Mouse (Mus musculus) layer of hippocampus, adult 9-11 months (tissue): ENCODE results near the gene Chst3.
A peak's percentile ranks its signal among the peaks of the same experiment; 100 is the strongest.
"Not testable (repeated sequence)": the region's sequence is repeated elsewhere in the genome, so short reads cannot be mapped to it uniquely, and the experiment has no call there.

Experiments used
- DNase-seq: peaks from one replicate; pipeline ENCODE4 v3.0.0; 2022

Chst3 gene

DNA sequence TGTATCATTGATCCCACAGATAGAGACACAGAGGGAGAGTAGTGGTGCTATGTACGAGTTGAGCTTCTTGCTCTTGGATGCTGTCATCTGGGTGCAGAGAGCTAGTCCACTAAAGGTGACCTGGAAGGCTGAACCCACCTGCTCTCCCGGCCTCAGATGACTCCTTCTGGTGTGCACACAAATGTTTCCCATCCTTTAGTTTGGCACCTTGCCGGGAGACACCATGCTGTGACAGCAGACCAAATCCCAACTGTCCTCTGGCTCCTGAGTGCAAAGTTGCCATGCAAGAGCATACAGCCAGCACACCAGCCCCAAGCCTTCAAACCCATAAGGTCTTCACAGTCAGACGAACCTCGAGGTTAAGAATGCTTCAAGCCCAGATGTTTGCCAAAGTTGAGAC, 22.1 kb downstream of the Chst3 start:
- no peak for DNase-seq

DNA sequence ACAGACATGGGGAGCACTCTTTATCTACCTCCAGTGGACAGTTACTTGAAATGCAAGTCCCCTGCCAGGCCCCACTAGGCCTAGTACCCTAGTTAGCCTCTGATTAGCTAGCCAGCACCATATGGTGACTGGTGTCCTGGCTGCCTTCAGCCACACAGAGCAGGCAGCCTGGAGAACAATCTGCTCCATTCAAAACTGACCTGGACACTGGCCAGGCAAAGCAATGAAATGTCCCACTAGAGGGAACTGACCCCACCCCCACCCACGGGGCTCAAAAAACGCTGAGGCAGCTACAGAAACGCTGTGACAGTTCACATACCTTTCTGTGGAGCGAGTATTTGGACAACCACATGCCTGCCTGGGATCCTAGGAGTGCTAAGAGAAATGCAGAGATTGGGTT, 24.0 kb downstream of the Chst3 start:
- peak; percentile 67 for DNase-seq

DNA sequence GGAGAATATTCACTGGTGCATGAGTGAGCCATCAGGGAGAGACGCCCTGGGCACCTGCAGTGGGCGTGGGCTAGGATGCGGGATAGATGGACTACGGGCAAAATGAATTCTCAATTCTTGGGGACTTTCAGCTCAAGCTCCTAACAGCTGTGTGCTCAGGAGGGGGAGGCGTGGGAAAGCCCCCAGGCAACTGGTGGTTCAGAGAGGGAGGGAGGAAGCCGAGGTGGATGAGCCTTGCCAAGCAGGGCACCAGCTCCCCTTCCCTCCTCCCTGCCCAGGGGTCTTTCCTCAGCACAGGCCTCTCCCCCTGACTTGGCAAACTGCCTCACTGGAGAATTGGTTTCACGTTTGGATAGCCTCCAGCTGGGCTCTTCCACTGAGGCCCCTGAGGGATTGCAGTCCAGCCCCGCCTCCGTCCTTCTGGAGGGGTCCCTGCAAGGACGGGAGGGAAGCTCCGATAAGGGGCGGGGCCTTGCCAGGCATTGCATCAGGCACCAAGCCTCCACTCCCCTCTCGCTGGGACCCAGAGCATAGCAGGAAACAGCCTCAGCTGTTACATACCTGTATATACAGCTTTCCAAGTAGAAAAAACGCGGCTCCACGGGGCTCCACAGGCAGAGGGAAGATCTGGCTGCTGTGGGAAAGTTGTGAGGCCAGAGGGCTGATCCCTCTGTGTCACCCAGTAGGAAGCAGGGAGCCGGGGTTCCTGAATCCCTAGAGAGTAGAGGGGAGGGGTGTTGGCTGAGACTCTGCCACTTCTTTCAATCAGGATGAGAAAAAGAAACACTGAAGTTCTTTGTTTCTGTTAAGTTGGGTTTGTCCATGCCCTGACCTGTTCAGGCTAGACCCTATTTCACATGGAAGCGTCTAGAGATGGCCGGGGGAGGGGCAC, 25.3 kb downstream of the Chst3 start:
- DNase-seq, result no peak

DNA sequence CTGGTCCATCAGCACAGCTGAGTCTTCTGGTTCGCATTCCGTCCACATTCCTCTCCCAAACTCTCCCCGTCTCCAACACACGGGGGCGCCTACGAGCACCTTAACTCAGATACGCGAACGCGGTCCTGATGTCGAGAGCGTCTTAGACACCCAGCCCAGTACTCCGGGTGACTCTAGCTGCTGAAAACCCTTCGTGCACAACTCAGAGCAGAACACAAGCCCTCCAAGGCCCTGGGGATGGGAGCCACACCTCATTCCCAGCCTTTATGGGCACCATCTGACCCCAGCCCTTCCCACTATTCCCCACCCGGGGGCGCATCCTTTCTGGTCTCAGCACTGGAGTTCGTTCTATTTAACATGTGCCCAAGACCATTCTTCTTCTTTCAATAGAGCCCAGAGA, 27.3 kb downstream of the Chst3 start:
- peak; percentile 76 for DNase-seq

DNA sequence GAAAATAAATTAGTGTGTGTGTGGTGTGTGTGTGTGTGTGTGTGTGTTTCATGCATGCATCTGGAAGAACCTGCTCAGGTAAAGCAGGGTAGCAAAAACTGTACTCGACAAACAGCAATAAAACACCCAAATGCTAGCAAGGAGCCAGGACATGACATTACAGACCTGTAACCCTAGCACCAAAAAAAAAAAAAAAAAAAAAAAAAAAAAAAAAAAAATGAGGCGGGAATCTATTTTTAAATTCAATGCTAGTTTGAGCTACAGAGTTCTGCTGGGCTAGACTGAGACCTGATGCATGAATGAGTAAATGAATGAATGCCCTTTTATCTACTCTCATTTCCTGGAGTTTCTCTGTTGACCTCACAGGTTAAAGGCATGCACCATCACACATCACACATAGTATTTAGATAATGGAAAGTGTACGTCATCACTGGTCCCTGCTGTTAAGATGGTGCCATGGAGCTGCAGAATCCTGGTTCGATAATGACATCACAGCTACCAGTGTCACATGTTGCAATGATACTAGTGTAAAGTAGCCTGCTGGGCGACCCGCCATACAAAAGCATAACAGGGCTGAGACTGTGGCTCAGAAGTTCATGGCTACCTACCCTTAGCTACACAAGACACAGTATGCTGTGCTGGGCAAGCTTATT, 29.4 kb downstream of the Chst3 start:
- no peak for DNase-seq

DNA sequence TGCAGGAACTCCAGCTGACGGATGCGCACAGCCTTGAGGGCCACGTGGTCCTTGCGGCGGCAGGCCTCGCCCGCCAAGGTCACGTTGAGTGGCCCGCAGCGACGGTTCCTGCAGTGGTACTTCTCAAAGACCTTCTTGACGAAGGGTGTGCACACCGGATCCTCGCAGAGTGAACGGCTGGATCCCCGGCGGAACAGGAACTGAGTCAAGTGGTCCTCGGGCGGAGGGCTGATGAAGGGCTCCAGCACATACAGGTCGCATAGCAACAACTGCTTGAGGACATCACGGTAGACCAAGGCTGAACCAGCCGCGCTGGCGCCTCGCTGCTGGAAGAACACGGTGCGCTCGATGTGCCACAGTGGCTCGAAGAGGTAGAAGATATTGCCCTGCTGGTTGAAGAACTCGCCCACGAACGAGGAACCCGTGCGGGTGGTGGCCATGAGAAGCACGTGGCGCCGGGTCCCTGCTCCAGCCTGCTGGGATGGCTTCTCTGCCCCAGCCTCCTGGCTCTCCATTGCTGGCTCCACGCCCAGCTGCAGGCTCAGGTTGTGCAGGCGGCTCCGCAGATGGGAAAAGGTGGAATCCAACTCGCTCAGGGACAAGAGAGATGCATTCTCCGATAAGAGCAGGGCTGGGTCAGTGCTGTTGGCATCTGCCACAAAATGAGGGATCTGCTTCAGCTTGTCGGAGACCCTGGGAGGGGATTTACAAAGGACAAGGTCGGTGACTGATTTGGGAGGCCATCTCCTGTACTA, 32.7 kb downstream of the Chst3 start:
- DNase-seq, result no peak

DNA sequence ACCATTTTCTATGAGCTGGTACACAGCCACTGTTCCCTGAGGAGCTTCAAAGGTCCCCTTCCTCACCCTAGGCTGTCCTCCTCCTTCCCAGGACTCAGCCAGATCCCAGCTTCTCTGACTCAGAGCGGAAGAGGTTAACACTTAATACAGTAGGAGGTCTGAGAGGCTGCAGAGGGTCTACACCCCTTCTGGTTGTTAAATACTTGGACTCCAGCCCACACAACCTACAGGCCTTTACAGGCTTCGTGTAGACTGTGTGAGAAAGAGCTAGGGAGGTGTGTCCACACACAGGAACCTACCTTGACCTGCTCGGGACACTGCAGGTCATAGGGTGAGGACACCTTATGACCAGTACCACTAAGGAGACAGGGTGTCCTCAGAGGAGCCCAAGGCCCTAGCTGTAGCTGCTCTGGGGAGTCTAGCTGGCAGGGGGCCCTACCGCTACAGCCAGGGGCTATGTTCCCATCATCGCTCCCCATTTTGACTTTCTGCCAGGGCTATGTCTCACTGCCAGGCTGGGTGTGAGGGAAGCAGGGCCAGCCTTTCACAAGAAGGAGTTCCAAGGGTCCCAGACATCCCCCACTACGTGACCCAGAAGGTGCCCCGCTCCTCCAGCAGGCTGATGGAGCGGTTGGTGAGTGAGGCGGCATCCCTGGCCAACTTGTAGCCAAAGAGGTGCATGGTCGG, 33.9 kb downstream of the Chst3 start:
- no peak for DNase-seq

DNA sequence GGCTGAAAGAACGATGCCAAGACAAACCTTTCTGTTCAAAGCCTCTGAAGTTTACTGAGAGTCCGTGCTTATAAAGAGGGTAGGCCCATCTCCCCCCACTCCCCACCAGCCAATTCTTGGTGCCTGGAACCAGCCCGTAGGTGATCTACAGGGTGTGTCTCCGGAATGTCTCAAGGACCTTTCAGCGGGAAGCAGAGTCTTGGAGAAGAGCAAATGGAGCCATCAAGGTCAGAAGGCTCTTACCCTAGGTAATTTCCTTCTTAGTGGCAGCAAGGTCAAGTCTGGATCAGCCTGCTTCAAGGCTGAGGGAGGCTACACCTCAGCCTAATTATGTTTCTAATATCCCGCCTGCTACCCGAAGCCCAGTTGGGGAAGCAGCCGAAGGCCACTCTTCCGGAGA, 43.8 kb downstream of the Chst3 start:
- DNase-seq, result not testable (repeated sequence)

DNA sequence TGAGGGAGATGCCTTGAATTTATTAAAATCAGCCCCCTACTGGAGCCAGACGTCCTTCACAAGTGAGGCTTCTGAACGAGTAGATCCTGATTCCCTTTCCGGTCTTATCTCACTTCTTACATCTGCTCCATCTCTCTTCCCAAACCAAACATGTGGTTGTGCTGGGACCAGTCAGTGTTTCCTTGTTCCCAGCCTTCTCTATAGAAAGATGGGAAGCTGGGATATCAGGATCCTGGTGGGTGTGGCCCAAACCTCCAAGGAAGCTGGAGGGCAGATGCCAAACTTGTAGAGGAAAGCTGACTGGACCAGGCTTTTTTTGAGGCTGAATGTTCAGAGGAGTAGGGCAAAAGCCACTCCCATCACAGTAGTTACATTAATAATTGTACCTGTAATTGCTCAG, 44.6 kb downstream of the Chst3 start:
- no peak for DNase-seq

DNA sequence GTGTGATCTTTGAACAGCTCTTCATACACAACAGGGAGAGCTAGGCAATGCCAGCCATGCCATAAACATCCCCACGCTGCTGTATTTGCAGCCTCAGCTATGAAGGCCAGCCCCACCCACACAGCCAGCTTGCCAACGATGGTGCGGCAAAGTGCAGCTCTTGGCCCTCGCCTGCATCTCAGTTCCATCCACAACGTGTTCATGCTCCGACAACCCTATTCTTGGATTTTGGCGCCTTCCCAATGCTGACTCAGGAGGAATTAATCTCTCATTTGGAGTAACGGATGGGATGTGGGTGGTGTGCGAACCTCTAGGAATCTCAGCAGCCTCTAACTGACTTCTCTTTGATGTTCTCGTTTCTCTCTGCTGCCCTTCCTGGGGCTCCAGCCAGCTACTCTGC, 46.0 kb downstream of the Chst3 start:
- peak; percentile 92 for DNase-seq

DNA sequence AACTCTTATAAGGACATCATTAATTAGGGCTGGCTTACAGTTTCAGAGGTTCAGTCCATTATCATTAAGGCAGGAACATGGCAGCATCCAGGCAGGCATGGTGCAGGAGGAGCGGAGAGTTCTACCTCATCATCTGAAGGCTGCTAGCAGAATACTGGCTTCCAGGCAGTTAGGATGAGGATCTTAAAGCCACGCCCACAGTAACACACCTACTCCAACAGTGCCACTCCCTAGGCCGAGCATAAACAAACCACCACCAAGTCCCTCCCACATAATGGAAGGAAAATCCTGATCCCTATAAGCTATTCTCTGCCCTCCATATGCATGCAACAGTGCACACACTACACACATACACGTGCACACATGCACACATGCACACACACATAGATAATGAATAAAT, 46.8 kb downstream of the Chst3 start:
- DNase-seq, result no peak

DNA sequence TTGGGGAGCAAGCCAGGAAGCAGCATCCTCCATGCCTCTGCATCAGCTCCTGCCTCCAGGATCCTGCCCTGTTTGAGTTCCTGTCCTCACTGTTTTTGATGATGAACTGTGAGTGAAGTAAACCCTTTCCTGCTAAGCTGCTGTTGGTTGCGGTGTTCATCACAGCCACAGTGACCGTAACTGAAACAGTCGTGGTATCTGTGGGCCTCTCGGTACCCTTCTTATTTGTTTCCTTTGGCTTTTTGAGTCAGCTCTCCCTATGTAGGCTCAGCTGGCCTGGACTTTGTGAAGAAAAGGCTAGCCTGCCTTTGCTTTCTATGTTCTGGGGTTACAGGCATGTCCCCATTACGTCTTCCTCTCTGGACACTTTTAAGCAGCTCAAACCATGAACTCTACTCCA, 47.7 kb downstream of the Chst3 start:
- DNase-seq, result no peak

DNA sequence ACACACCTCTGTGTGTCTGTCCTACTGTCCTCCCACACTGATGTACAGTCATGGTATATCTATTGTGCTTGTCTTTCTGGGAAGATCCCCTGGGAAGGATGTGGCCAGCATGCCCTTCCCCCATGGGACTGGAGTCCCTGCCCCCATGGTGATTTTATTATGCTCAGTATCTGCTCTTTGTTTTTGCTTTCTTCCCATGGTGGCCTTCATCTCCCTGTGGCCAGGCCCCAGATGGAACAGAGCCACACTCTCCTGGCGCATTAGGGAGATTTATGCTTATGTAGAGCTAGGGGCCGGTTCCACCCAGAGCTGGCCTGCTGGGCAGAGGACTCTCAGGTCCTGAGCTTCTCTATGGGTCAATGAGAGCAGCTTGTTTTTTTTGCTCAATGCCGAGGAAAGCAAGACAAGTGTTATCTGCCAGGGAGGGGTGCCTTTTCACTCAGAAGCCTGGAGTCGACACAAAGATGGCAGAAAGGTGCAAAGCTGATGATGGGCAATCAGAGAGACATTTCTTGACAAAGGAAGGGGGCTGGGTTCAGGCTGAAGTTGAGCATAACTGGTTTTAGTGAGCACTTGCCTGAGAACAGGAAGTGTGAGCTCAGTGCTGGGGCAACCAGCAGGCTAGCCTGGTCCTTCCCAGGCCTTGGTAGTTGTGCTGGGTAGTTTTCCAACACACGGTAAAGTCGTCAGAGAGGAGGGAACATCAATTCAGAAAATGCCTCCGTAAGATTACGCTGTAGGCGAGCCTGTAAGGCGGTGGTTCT, 48.6 kb downstream of the Chst3 start:
- no peak for DNase-seq

DNA sequence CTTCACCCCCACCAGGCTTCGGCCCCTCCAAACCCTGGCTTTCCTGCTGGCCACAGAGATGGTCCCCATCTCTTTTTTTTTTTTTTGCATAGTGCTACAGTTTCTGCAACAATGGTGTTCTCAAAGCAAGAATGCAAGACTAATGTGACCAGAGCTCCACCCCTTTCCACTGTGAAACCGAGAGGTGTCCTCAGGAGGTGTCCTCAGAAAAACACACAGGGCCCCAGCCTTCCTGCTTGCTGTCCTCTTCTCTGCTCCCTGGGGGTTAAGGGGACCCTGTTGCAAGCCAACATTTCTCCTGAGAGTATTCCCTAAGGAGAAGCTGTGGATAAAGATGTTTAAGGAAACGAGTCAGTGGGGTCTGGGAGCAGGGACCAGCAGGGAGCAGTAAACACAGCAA, 50.1 kb downstream of the Chst3 start:
- no peak for DNase-seq

DNA sequence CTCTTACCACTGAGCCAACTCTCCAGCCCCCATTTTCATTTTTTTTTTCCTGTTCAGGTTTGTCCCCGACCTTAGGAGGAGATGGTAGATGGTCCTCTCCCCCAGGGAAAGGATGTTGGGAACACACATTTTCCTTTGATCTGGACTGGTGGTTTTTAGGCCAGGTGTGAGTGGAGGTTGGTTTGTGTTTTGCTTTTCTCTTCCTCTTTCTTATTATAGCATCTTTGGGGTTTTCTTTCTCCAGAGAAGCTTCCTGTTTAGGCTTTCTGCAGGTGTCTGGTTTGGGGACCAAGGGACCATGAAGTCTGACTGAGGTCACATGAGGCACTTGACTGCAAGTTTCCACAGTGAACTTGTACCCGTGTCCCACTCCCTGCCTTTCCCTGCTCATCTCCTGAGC, 50.8 kb downstream of the Chst3 start:
- DNase-seq, result no peak

DNA sequence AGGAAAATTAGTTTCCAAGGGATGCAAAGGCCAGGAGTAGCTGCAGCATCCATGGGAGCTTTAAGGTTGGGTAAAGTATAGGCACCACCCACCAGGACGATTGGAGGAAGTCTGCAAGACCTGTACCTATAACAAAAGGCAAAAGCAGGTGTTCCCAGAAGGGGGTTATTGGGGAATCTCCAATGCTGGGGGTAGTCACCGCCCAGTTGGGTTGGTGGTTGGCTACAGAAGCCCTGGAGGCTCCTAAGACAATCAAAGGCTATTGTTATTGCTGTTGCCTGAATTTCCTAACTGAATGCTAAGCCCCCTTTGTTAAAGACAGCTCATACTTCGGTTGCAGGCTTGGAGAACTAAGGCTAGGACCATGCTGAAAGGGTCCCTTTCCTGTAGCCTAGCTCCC, 53.0 kb downstream of the Chst3 start:
- no peak for DNase-seq

DNA sequence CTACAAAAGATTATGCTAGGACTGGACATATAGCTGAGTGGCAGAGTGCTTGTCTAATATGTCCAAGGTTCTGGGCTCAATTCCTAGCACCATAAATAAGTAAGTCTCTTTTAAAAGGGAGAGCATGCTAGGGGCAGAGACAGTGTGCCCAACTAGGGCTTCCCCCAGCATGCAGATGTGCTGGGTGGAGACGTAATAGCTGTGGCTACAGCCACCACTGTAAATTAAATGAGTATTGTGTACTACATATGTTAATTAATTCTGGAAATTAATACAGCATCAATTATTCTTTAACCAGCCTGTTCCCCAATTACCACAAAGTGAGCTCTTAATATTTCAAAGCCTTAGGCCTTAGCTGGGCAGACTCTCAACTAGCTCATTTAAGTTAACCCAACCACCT, 54.2 kb downstream of the Chst3 start:
- no peak for DNase-seq

DNA sequence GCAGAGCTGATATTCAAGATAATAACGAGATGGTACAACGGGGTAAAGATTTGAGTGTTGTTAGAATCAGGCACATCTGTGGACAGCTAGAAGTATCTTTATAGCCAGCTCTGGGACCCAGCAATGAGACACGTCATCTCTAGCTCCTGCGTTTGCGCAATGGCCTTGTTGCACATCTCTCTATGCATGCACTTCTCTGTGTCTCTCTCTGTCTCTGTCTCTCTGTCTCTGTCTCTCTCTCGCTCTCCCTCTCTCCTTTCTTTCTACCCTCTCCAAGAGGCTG, 56.1 kb downstream of the Chst3 start:
- DNase-seq, result no peak

DNA sequence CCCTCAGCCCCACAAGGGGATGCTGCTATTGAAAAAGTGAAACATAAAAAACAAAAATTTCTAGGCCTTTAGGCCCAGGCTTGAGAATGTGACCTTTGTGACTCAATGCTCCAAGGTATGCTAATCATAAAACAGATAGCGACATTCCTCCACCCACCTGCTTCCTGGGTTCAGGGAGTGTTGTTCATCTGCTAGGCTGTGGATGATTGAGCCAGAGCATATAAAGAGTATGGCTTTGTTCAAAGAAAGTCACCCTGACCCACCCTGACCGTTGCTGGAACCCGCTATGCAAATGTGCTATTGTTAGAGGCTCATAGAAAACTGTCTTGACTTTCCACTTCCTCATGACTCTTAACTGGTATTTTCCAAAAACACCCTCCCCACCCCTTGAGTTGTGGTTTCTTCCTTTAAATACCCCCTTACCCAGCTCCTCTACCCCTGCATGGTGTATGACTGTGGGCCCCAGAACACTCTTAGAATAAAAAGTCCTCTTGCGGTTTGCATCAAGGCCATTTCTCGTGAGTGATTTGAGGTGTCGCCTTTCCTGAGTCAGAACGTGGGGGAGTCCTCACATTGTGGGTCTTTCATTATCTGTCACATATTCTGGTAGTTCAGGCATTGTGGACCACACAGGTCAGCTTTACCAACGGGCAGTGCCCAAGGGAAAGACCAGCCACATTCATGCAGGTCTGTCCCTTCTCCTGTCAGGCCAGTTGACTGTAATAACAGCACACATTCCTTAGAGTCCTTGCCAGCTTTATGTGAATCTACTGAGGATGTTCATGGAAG, 56.7 kb downstream of the Chst3 start:
- not testable (repeated sequence) for DNase-seq

DNA sequence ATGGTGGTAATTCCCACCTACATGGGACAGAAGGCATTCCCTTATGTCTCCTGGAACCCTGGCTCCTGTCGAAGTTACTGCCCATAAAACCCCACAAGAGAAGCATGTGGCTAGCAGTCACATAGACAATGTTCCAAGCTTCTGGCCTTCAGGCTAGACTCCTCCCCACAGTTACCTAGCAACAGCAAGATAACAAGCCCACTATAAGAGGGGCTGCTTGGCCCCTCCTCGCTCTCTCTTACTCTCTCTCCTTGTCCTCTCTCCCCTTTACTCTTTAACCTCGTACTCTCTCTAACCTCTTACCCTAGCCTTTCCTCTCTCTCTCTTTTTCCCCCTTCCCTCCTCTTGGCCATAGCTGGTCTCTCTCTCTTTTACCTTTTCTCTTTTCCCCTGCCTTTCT, 57.7 kb downstream of the Chst3 start:
- not testable (repeated sequence) for DNase-seq

DNA sequence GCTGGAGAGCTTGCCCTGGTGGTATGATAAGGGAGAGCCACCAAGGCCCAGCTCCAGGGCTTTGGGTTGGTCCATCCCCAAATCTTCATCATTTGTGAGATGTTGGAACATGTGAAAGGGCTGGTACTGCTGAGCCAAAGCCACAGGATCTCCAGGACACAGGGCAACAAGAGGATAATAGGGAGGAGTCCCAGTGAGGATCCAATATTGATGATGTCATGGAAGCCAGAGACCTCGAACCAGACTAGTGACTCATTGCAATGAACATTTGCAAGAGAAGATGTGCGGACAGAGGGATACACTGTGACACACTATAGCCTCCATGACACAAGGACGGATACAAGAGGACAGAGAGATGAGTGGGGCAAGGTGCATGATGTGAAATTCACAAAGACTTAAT, 60.9 kb downstream of the Chst3 start:
- DNase-seq, result no peak

DNA sequence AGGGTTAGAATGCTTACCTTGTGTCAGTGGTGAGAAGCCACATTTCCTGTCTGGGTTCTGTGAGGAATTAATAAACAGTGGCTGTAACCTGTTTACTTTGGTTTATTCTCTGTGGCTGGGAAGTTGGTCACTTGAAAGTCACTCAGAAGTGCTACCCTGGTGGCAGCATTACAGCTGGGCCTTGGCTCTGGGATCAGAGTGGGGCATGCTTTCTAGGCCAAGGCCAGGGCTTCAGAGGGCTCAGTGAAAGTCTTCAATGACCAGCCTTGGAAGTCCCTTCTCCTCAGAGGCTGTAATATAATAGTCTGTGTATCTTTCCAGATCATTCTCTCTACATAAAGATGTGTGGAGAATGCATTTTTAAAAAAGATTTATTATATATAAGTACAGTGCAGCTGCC, 63.0 kb downstream of the Chst3 start:
- DNase-seq, result no peak
